In genomic region chr2:153389831-153390230, GRCm38 (mm10) we compare ENCODE assay signal across 22 mouse cellular contexts.
"Had no signal": no experiment of that assay in that cellular context is flagged by ENCODE, and none has a peak within 500 bp of the region (broad histone marks: within the 10 kb centered on the region; RNA-seq: fewer than 3 reads in every experiment).

No protein-coding gene starts in this region.

- H3K4me3 ChIP-seq: intestine, embryonic 15.5 days; kidney, embryonic 15.5 days; limb, embryonic 10.5 days; limb, embryonic 13.5 days; megakaryocyte, embryonic 14.5 days; midbrain, embryonic 12.5 days; midbrain, embryonic 15.5 days; neural tube, embryonic 12.5 days; neural tube, embryonic 15.5 days; stomach, embryonic 15.5 days had no signal

- DNase-seq: kidney, adult 11 months; kidney, adult 8-10 months; kidney, postnatal 10 days; kidney, postnatal 36 days; layer of hippocampus, postnatal 36 days; lung, adult 2 months; lung, postnatal 14 days; right cerebral cortex, adult 18-20 months; right cerebral cortex, postnatal 25 days; spleen, adult 18-20 months; thymus, postnatal 36 days had no signal

- ATAC-seq: intestine, embryonic 15.5 days; midbrain, embryonic 15.5 days had no signal

- H3K27me3 ChIP-seq: intestine, embryonic 15.5 days; kidney, embryonic 15.5 days; limb, embryonic 13.5 days; megakaryocyte, embryonic 14.5 days; midbrain, embryonic 12.5 days; midbrain, embryonic 15.5 days; neural tube, embryonic 12.5 days; neural tube, embryonic 15.5 days; stomach, embryonic 15.5 days had no signal

- H3K4me2 ChIP-seq: intestine, embryonic 15.5 days; kidney, embryonic 15.5 days; limb, embryonic 13.5 days; midbrain, embryonic 12.5 days; midbrain, embryonic 15.5 days; neural tube, embryonic 12.5 days; neural tube, embryonic 15.5 days; stomach, embryonic 15.5 days had no signal

- H3K9me3 ChIP-seq: intestine, embryonic 15.5 days; kidney, embryonic 15.5 days; limb, embryonic 10.5 days; midbrain, embryonic 12.5 days; midbrain, embryonic 15.5 days; neural tube, embryonic 12.5 days; neural tube, embryonic 15.5 days; stomach, embryonic 15.5 days had no signal

- H3K27ac ChIP-seq: intestine, embryonic 15.5 days; kidney, embryonic 15.5 days; limb, embryonic 10.5 days; limb, embryonic 13.5 days; macrophage; midbrain, embryonic 12.5 days; midbrain, embryonic 15.5 days; neural tube, embryonic 12.5 days; neural tube, embryonic 15.5 days; stomach, embryonic 15.5 days had no signal

- H3K9ac ChIP-seq: intestine, embryonic 15.5 days; kidney, embryonic 15.5 days; limb, embryonic 13.5 days; midbrain, embryonic 12.5 days; midbrain, embryonic 15.5 days; neural tube, embryonic 12.5 days; neural tube, embryonic 15.5 days; stomach, embryonic 15.5 days had no signal

- H3K4me1 ChIP-seq: intestine, embryonic 15.5 days; kidney, embryonic 15.5 days; limb, embryonic 10.5 days; limb, embryonic 13.5 days; midbrain, embryonic 12.5 days; midbrain, embryonic 15.5 days; neural tube, embryonic 12.5 days; neural tube, embryonic 15.5 days; stomach, embryonic 15.5 days had no signal
